Mouse (Mus musculus) limb, embryonic 10.5 days (tissue): ENCODE data around the gene Cdh1. TPM values are rescaled to one million over a fixed set of nuclear protein-coding genes. Genes with fewer than 3 reads are reported as not detected.
"Not testable (repeated sequence)": the region's sequence is repeated elsewhere in the genome, so short reads cannot be mapped to it uniquely, and the experiment has no call there.

Experiments used
- DNase-seq: peaks from one replicate; pipeline ENCODE4 v3.0.0-alpha.2; 2017; ENCODE audit warnings: low spot score
- H3K27ac ChIP-seq: fragments of 300-500 bp; sonication (generic); 2 replicates; pipeline ENCODE4 v1.5.1; 2016; ENCODE audit warnings: mild to moderate bottlenecking
- H3K27me3 ChIP-seq: fragments of 300-500 bp; sonication (generic); 2 replicates; pipeline ENCODE4 v1.6.1; 2016; ENCODE audit warnings: low read depth, mild to moderate bottlenecking; ENCODE audit not compliant: poor library complexity, severe bottlenecking
- H3K36me3 ChIP-seq: fragments of 300-500 bp; sonication (generic); 2 replicates; pipeline ENCODE4 v1.6.1; 2016; ENCODE audit warnings: mild to moderate bottlenecking, moderate library complexity
- H3K4me1 ChIP-seq: fragments of 300-500 bp; sonication (generic); 2 replicates; pipeline ENCODE4 v1.6.1; 2016
- H3K4me3 ChIP-seq: fragments of 300-500 bp; sonication (generic); 2 replicates; pipeline ENCODE4 v1.5.1; 2016; ENCODE audit warnings: mild to moderate bottlenecking, moderate library complexity
- H3K9me3 ChIP-seq: fragments of 300-500 bp; sonication (generic); replicated peaks from 2 replicates; pipeline ENCODE4 v1.6.1; 2016; ENCODE audit warnings: mild to moderate bottlenecking
- WGBS: fragments of 180-500 bp; shearing (Covaris S2); methylation state at CpG from one replicate; pipeline ENCODE4 v1.1.7; 2016; 5-methylcytosine and 5-hydroxymethylcytosine counted together
- polyA plus RNA-seq: library from polyadenylated mRNA; unstranded; fragments of >200 nt; fragmentation: Nextera tagmentation; extraction: Ambion mirVana; gene quantifications from 2 replicates; pipeline ENCODE4 v1.2.1, GENCODE M21; 2016

Cdh1 gene
- polyA plus RNA-seq, 1 experiment from 2014 or later = 16.4 TPM

DNA sequence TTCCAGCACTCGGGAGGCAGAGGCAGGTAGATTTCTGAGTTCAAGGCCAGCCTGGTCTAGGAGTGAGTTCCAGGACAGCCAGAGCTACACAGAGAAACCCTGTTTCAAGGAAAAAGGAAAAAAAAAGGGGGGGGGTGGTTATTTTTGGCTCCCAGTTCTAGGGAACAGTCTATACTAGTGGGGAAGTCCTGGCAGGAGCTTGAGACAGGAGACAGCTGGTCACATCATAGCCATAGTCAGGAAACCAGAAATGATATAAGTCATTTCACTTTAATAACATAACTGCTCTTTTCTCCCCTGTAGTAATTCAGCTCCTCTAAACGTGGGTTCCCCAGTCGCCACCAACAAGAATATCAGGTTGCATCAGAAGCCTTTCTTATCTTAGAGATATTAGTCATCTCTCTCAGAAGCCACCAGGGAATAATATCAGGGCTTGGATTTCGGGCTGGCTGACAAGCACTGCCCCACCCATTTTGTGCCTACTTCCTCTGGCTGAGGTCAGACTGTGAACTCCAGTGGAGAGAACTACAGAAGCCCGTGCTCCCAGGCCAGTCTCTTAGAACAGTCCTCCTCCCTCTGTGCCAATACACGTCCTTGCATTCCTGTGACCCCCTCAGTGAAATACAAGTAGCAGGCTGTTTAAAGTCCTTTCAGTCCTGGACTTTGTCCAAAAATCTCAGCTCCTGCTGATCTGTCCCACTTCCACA, 26.1 kb upstream of the Cdh1 start:
- Histone ChIP-seq H3K9me3 (no peaks in the 10 kb centered on the region), H3K27me3 (no peaks in the 10 kb centered on the region), H3K4me3 (no peak overlapping the region), H3K36me3 (no peaks in the 10 kb centered on the region), H3K27ac (no peak overlapping the region), H3K4me1 (no peaks in the 10 kb centered on the region)
- 50% methylated on average over 6 of the region's 6 CpGs for WGBS
- no peak for DNase-seq

DNA sequence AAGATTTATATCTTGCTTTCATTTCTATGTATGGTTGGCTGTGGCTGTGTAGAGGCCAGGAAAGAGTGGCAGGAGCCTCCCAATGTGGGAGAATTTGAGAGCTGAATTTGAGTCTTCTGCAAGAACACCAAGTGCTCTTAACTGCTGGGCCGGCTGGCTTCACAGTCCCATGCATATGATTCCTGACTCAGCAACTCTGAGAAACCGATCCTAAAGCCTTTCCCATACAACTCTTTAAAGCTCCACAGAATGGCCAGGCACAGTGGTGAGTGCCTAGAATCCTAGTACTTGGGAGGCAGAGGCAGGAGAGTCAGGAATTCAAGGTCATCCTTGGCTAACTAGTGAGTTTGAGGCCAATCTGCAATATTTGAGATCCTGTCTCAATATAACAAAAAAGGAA, 23.6 kb upstream of the Cdh1 start:
- no peaks in the 10 kb centered on the region for H3K27me3 ChIP-seq
- WGBS = 85% methylated on average over 2 of the region's 2 CpGs
- H3K36me3 ChIP-seq = no peaks in the 10 kb centered on the region
- H3K27ac ChIP-seq = no peak overlapping the region
- H3K9me3 ChIP-seq = no peaks in the 10 kb centered on the region
- DNase-seq = no peak
- no peak overlapping the region for H3K4me3 ChIP-seq
- H3K4me1 ChIP-seq = no peaks in the 10 kb centered on the region

DNA sequence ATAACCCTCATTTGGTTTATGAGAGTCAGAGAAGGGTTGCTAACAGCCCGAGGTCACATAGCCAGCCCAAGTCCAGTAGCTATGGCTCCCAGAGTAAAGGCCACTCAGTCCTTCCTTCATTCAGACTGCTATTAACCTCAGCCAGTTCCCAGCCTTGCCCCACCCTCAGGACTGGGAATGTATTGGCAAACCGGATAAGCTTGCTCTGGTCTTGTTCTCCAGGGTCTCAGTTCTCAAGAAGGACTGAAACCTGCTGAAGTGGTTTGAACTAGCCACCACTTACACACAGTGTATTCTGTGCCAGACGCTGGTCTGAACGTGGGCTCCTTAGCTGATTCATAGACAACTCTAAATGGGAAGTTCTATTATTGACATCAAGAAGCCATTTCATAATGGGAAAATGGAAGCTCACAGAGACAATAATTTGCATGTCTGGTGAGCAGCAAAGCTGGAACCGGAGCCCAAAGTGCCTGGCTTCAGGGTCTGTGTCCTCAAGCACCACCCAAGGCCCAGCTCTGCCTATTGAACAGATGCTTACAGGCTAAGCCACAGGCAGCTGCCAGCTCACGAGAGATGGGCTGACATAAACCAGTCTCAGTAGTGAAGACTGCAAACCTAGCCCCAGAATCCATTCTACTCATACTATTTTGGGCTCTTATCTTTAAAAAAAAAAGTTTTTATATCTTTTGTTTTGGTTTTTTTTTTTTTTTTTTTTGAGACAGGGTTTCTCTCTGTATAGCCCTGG, 21.6 kb upstream of the Cdh1 start:
- 74% methylated on average over 6 of the region's 6 CpGs for WGBS
- DNase-seq = no peak
- Histone ChIP-seq H3K36me3 (no peaks in the 10 kb centered on the region), H3K4me1 (peaks cover 5% of the 10 kb centered on the region; the same call in 1 of the 2 replicates), H3K4me3 (no peak overlapping the region), H3K9me3 (no peaks in the 10 kb centered on the region), H3K27ac (no peak overlapping the region), H3K27me3 (no peaks in the 10 kb centered on the region)

DNA sequence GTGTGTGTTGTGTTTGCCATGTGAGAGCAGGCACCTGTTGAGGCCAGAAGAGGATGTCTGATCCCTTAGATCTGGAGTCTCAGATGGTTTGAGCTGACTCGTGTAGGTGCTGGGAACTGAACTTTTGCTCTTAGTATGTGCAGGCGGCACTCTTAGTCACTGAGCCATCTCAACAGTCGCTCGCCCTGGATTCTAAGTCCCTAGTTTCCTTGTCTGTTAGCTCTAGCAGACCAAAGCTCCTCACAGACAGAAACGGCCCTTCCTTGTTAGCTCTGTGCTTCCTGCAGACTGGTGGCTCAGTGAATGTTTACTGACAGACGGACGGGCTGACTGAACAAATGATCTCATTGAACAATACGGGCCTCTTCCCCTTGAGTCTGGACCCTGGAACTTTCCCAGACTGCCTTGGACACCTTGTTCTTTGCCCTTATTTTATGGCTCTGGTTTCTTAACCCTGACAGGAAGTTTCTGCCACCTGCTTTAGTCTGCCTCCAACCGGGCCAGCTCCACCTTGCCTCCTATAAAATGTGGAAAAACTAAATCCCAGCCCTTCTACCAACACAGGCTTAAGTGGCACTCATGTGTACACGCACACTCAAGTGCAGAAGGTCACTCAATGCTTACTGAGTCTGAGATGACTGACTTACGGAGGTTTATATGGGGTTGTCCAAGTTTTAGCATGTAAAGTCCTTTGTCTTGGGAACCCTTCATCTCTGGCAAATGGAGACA, 18.0 kb upstream of the Cdh1 start:
- Histone ChIP-seq H3K4me1 (peaks cover 5% of the 10 kb centered on the region; the same call in 1 of the 2 replicates), H3K9me3 (no peaks in the 10 kb centered on the region), H3K27me3 (no peaks in the 10 kb centered on the region), H3K4me3 (no peak overlapping the region), H3K36me3 (no peaks in the 10 kb centered on the region), H3K27ac (no peak overlapping the region)
- WGBS = 77% methylated on average over 11 of the region's 11 CpGs
- DNase-seq = no peak

DNA sequence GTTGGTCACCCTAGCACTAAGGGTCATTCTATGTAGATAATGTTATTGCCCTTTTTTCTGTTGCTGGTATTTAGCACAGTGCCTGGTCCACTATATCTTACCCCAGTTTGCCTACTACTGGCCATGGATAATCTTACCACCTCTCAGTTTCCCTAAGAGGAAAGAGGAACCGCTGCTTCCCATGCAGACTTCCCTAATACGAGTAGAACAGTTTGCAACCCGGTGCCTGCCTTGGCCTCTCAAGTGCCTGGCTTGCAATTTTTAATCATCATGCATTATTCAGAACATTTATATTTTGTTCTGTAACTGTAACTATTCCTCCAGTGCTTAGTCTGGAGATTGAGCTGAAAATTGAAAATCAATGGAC, 17.5 kb upstream of the Cdh1 start:
- Histone ChIP-seq H3K36me3 (no peaks in the 10 kb centered on the region), H3K27me3 (no peaks in the 10 kb centered on the region), H3K27ac (no peak overlapping the region), H3K9me3 (no peaks in the 10 kb centered on the region), H3K4me3 (no peak overlapping the region), H3K4me1 (peaks cover 5% of the 10 kb centered on the region; the same call in 1 of the 2 replicates)
- no peak for DNase-seq
- 93% methylated on average over 3 of the region's 3 CpGs for WGBS

DNA sequence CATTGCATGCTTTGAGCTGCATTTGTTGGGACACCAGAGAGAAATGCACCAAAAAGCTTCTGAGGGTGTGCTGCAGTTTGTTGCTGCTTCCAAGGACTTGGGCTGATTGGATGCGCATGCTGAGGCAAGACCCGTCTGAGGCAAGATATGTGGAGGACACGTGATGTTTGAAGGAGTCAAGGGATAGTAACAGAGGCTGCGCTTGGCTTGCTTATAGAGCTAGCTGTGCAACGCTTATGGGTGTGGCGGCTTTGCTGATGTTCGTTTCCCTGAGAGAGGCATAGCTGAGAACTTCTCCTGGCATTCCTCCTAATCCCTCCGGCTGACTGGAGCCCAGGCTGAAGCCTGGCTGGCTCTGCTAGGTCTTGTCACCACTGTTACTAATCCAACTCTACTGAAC, 16.3 kb upstream of the Cdh1 start:
- H3K27me3 ChIP-seq = no peaks in the 10 kb centered on the region
- no peak overlapping the region for H3K4me3 ChIP-seq
- 90% methylated on average over 8 of the region's 8 CpGs for WGBS
- H3K4me1 ChIP-seq = peaks cover 5% of the 10 kb centered on the region; the same call in 1 of the 2 replicates
- H3K9me3 ChIP-seq = no peaks in the 10 kb centered on the region
- H3K27ac ChIP-seq = no peak overlapping the region
- H3K36me3 ChIP-seq = no peaks in the 10 kb centered on the region
- no peak for DNase-seq

DNA sequence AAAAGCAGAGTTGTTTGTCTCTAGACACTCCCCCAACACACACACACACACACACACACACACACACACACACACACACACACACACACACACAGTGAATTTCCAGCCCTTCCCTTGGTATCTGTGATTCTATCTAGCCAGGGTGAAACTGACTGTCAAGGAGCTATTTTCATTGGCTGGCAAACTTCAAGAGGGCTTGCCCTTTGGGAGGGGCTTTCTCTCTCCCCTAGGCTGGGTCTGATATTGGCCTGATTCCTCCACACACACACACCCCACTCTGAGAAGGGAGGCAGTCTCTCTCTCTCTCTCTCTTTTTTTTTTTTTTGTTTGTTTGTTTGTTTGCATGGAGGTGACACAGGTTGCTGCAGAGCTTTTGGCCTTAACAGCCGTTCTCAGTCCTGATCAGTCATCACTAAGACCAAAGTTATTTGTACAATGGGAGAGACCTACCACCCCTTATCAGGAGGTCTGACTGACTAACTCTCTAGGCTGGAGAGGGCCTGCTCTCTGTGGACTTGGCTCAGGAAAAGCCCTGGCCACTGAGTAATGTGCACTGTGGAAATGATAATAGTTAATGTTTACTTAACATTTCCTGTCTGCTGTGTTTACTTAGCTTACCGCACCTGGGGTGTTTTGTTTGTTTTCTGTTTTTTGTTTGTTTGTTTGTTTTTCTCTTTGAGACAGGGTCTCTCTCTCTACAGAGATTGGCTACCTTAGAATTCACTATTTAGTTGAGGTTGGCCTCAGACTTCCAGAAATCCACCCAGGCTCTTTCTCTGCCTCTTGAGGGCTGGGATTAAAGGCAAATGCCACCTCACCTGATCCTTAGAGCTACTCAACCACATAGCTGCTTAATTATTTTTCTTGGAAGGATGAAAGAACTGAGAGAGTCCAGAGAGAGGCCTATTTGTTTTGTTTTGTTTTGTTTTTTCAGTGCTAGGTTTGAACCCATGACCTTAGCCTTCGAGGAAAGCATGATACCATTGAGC, 14.4 kb upstream of the Cdh1 start:
- no peak for DNase-seq
- Histone ChIP-seq H3K4me3 (no peak overlapping the region), H3K36me3 (no peaks in the 10 kb centered on the region), H3K27me3 (no peaks in the 10 kb centered on the region), H3K27ac (no peak overlapping the region), H3K9me3 (no peaks in the 10 kb centered on the region), H3K4me1 (peaks cover 5% of the 10 kb centered on the region; the same call in 1 of the 2 replicates)
- 78% methylated on average over 3 of the region's 3 CpGs for WGBS

DNA sequence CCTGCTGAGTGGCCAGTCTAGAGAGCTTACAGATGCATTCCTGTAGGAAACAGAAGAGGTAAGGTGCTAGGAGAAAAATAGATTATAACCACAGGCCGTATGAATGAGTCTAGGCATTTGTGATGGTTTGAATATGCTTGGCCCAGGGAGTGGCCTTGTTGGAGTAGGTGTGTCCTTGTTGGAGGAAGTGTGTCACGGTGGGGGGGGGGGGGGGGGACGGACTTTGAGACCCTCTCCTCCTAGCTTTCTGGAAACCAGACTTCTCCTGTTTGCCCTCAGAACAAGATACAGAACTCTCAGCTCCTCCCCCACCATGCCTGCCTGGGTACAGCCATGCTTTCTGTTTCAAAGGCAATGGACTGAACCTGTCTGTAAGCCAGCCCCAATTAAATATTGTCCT, 10.7 kb upstream of the Cdh1 start:
- Histone ChIP-seq H3K9me3 (no peaks in the 10 kb centered on the region), H3K27ac (no peak overlapping the region), H3K27me3 (no peaks in the 10 kb centered on the region), H3K4me3 (no peak overlapping the region), H3K4me1 (no peaks in the 10 kb centered on the region), H3K36me3 (no peaks in the 10 kb centered on the region)
- DNase-seq = no peak
- WGBS = 75% methylated on average over 2 of the region's 3 CpGs

GRCm38 (mm10) chr8:106595623-106596022, 7.5 kb upstream of the Cdh1 start:
- WGBS = 94% methylated on average over 3 of the region's 3 CpGs
- DNase-seq = not testable (repeated sequence)

DNA sequence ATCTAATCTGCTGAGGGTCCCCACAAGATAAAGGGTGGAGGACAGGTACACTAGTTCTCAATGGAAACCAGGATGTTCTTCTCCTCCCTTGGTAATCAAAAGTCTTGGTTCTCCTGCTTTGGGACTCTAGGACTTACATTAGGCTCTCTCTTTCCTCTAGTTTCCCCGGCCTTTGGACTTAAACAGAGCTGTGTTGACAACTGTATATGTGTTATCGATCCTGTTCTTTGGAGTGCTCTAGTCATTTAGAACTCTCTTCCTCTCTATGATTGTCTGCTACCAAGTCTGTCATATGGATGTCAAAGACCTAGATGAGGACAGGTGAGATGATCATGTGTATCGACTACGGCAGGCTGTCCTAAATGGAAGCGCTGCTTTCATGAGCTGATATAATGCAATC, 6.1 kb upstream of the Cdh1 start:
- no peaks in the 10 kb centered on the region for H3K9me3 ChIP-seq
- WGBS = 97% methylated on average over 5 of the region's 5 CpGs
- peaks cover 25% of the 10 kb centered on the region for H3K27me3 ChIP-seq
- H3K4me1 ChIP-seq = no peaks in the 10 kb centered on the region
- H3K36me3 ChIP-seq = no peaks in the 10 kb centered on the region
- DNase-seq = no peak
- H3K4me3 ChIP-seq = no peak overlapping the region
- no peak overlapping the region for H3K27ac ChIP-seq

More at GRCm38 (mm10) chr8:106595623-106596022, 7.5 kb upstream of the Cdh1 start:
- H3K9me3 ChIP-seq, H3K4me1 ChIP-seq, H3K27ac ChIP-seq, H3K36me3 ChIP-seq, H3K4me3 ChIP-seq: not testable (repeated sequence)
- peaks cover 11% of the 10 kb centered on the region; the same call in 1 of the 2 replicates for H3K27me3 ChIP-seq

DNA sequence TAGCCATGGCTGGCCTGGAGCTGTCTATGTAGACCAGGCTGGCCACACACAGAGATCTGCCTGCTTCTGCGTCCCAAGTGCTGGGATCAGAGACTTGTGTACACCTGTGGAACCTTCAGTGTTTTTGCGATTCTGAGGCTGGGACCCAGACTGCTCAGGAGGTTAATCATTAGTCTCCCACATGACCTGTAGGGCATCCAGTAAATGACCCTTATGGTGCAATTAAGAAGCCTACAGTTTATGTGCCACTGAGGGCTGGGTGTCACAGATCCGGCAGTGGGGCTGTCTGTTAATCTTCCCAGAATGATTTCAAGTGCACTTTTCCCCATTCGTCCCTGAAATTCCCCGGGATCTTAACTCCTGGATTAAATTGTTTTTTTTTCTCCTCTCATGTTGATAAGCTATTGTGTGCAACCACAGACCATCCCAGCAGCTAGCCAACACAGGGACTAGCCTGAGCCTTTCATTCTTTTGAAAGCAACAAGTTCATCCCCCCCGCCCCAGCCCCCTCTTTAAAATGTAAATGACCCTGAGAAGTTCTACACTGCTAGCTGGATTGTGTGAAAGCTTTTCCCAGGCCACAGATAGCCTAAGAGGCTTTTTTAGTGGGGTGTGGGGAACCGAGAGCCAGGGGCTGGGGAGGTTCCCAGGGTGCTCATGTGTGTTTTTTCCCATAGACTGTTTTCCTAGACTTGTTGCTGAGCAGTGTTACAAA, 3.7 kb upstream of the Cdh1 start:
- Histone ChIP-seq H3K9me3 (no peaks in the 10 kb centered on the region), H3K4me3 (no peak overlapping the region), H3K27ac (no peak overlapping the region), H3K4me1 (peaks cover 16% of the 10 kb centered on the region), H3K36me3 (no peaks in the 10 kb centered on the region), H3K27me3 (peaks cover 49% of the 10 kb centered on the region)
- no peak for DNase-seq
- 31% methylated on average over 7 of the region's 7 CpGs for WGBS

DNA sequence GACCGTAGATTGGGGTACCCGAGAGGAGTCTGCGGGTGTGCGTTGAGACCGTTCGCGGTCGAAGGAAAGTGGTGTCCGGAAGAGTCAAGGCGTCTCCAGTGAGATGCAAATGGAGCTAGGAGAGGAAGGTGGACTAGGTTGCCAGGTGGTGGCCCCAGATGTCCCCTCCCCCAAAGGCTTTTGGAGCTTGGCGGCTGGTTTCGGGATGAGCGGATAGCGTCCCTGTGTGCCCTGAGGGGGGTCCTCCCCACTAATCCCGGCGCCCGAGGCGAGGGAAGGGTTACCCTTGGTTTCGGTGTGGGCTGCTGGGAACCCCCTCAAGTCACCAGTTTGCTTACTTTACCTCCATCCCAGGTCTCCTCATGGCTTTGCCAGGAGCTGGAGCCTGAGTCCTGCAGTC, 782 bp downstream of the Cdh1 start:
- peak overlapping the region; percentile 55 for H3K4me3 ChIP-seq
- DNase-seq = peak; percentile 51
- no peak overlapping the region for H3K27ac ChIP-seq
- no peaks in the 10 kb centered on the region for H3K9me3 ChIP-seq
- WGBS = under 1% methylated on average over 19 of the region's 19 CpGs
- H3K27me3 ChIP-seq = peaks cover 90% of the 10 kb centered on the region
- H3K36me3 ChIP-seq = no peaks in the 10 kb centered on the region
- H3K4me1 ChIP-seq = peaks cover 16% of the 10 kb centered on the region
